8 mouse cellular contexts compared by ENCODE assay signal in the genomic region with DNA sequence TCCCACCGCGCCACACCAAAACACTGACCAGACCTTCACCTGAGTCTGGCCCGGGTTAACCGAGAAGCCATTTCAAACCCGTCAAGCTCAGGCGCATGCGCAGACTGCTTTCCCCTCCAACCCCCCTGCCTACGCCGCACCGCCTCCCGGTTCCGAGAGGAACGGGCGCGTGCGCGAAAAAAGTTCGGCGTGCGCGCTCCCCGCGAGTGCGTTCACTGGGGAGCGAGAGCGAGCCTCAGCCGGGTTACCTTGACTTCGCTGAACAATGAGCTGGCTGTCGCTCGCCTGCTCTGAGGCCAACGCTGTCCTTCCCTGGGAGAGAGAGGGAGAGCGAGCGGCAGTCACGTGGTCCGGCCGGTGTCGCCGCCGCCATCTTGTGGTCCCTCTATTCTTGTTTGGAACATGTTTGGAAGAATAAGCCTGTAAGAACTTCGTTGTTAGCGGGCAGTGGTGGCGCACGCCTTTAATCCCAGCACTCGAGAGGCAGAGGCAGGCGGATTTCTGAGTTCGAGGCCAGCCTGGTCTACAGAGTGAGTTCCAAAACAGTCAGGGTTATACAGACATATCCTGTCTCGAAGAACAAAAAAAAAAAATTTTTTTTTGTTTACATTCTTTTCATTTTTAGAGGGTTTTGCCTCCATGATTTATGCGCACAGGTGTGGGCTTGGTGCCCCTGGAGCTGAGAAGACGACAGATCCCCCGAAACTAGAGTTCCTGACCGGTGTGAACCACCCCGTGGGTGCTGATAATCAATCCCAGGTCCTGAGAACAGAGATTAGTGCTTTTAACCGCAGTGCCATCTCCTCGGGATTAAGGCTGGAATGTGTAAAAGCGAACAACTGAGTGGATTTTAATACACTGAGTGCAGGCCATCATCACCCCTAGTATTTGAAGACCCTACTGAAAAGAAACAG. TPM values are rescaled to one million over a fixed set of nuclear protein-coding genes. Genes with fewer than 3 reads are reported as not detected.
A peak's percentile ranks its signal among the peaks of the same experiment; 100 is the strongest.
DNase-seq lines count a peak whose midpoint lies in the region; ATAC-seq lines count a peak whose summit lies in the region.

Ccar1 (minus strand) TSS at position 110 of the 914 bp plus-strand sequence.

- peak within 1 kb of the TSS; percentile 99 for H3K9ac ChIP-seq in kidney, embryonic 15.5 days

- H3K27ac ChIP-seq in heart, embryonic 10.5 days = peak within 1 kb of the TSS; percentile 98
- H3K27ac ChIP-seq in kidney, embryonic 15.5 days = peak within 1 kb of the TSS; percentile 98

- H3K4me1 ChIP-seq in heart, embryonic 10.5 days = peaks cover 6% of the 10 kb centered on the region; the same call in 1 of the 2 replicates
- peaks cover 12% of the 10 kb centered on the region; the same call in 1 of the 2 replicates for H3K4me1 ChIP-seq in kidney, embryonic 15.5 days

- ATAC-seq in erythroblast, adult 5-6 weeks (replicated peaks; ENCODE audit: low FRiP score, poor library complexity, severe bottlenecking) = peak; percentile 96
- peak; percentile 99 for ATAC-seq in kidney, embryonic 15.5 days (replicated peaks; ENCODE audit: low FRiP score)
- peak; percentile 98 for ATAC-seq in monocyte, adult 5-6 weeks (replicated peaks; ENCODE audit: insufficient number of reproducible peaks, low FRiP score, low TSS enrichment, poor library complexity, severe bottlenecking)

- WGBS in heart, embryonic 10.5 days = 2% methylated on average over 55 of the region's 55 CpGs
- 3% methylated on average over 55 of the region's 55 CpGs for WGBS in kidney, embryonic 15.5 days

- H3K9me3 ChIP-seq in heart, embryonic 10.5 days = no peaks in the 10 kb centered on the region
- H3K9me3 ChIP-seq in kidney, embryonic 15.5 days (replicated peaks) = no peaks in the 10 kb centered on the region

- H3K27me3 ChIP-seq in heart, embryonic 10.5 days (ENCODE audit: insufficient read depth, poor library complexity, severe bottlenecking) = no peaks in the 10 kb centered on the region
- H3K27me3 ChIP-seq in kidney, embryonic 15.5 days = no peaks in the 10 kb centered on the region

- peaks cover 33% of the 10 kb centered on the region for H3K36me3 ChIP-seq in heart, embryonic 10.5 days
- peaks cover 29% of the 10 kb centered on the region for H3K36me3 ChIP-seq in kidney, embryonic 15.5 days

- H3K4me2 ChIP-seq in kidney, embryonic 15.5 days = peak within 1 kb of the TSS; percentile 62

- peak within 1 kb of the TSS; percentile 97 for H3K4me3 ChIP-seq in heart, embryonic 10.5 days
- peak within 1 kb of the TSS; percentile 98 for H3K4me3 ChIP-seq in kidney, embryonic 15.5 days (replicated peaks)

- DNase-seq in B cell, adult 2 months = peak; percentile 99
- DNase-seq in brain, adult 2 months (ENCODE audit: low read depth, low spot score) = peak; percentile 100
- peak; percentile 98 for DNase-seq in heart, embryonic 10.5 days (ENCODE audit: low spot score)
- DNase-seq in liver = peak; percentile 99
- peak; percentile 98 to 100 for DNase-seq in spleen, postnatal 4 days (ENCODE audit: low spot score in 2 of 2)

RNA-seq across cellular contexts. Expression of gene Ccar1, which starts in this region (rescaled TPM):
- total RNA-seq in erythroblast, adult 5-6 weeks (2015; ENCODE audit: low replicate concordance) = 49.9 and 82.2 TPM in 2 replicates
- 59.5 and 98.3 TPM in 2 replicates for total RNA-seq in erythroblast, adult 5-6 weeks (2017; ENCODE audit: low replicate concordance)
- 106 and 127 TPM in 2 replicates for polyA plus RNA-seq in heart, embryonic 10.5 days (2016; fragmentation: Nextera tagmentation; extraction: Ambion mirVana)
- polyA plus RNA-seq in kidney, embryonic 15.5 days (2015; fragmentation: Nextera tagmentation; extraction: Ambion mirVana) = 144 and 153 TPM in 2 replicates
- total RNA-seq in monocyte, adult 5-6 weeks (2017) = 121 to 145 TPM (median 121 TPM) in 3 replicates

Comparison
In these comparisons a context has a peak if more than half of its experiments do, and no peak if none do; other contexts are left out.
1. Peak in every context shown above with its lines: DNase-seq, ATAC-seq, H3K4me3 ChIP-seq and H3K27ac ChIP-seq.